Mouse (Mus musculus): ENCODE results near the gene C5ar2. TPM values are rescaled to one million over a fixed set of nuclear protein-coding genes. Genes with fewer than 3 reads are reported as not detected.

The C5ar2 gene
- polyA plus RNA-seq, 1 experiment from 2014 or later: 0.09 TPM

DNA sequence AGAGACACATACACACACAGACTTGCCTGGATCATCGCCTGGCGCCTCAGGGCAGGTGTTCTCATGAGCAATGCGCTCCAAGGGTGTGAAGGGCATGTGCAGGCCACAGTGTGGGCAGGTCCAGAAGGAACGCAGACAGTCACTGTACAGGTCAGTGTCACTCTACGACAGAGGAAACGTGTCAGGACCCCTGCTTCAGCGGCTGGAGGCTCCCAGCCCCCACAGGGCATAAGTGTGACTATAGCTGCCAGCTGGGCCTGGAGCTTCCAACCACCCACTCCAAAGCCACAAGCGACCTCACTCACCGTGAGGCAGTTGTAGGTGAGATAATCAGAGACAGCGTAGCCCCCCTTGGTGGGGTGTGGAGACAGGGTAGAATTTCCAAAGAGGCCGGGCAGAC is 45.4 kb downstream of the C5ar2 start:
- no peak overlapping the region for H3K4me3 ChIP-seq (ENCODE audit: low read depth, low read length)
- H3K27ac ChIP-seq (ENCODE audit: low read depth): no peak overlapping the region
- ATAC-seq (replicated peaks; ENCODE audit: low FRiP score, low TSS enrichment, low read depth) (no peak), DNase-seq (ENCODE audit: low spot score) (no peak)
- peaks cover 62% of the 10 kb centered on the region for H3K36me3 ChIP-seq (ENCODE audit: control insufficient read depth, insufficient read depth, low read length)
- no peak overlapping the region for H3K4me2 ChIP-seq (ENCODE audit: low read length)
- no peaks in the 10 kb centered on the region for H3K4me1 ChIP-seq (replicated peaks; ENCODE audit: control insufficient read depth, insufficient read depth, low read length)
- no peaks in the 10 kb centered on the region for H3K9me3 ChIP-seq (ENCODE audit: control insufficient read depth, low read length)
- 84% methylated on average over 11 of the region's 11 CpGs for WGBS
- H3K9ac ChIP-seq (ENCODE audit: low read length): no peak overlapping the region
- no peaks in the 10 kb centered on the region for H3K27me3 ChIP-seq (replicated peaks; ENCODE audit: control insufficient read depth, insufficient read depth, low read length)

DNA sequence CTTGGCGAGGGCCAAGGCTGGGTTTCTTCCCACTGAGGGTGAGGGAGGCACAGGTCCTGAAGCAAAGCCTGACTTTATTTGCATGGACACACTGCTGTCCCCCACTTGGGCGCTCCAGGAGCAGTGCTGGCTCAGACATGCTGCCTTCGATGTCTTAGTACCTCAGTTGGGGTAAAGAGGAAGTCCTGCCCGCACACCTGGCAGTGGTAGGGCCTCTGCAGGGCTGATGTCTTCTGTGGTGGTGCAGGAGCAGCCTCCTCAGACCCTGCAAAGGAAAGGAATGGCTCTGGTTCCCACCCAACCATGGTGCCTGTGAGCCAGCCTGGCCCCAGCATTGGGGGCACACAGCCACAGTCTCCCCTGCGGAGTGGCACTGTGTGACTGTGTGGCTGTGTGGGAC is 46.8 kb downstream of the C5ar2 start:
- Histone ChIP-seq H3K9me3 (ENCODE audit: control insufficient read depth, low read length) (no peaks in the 10 kb centered on the region), H3K9ac (ENCODE audit: low read length) (no peak overlapping the region), H3K36me3 (ENCODE audit: control insufficient read depth, insufficient read depth, low read length) (peaks cover 50% of the 10 kb centered on the region), H3K4me3 (ENCODE audit: low read depth, low read length) (no peak overlapping the region), H3K27me3 (replicated peaks; ENCODE audit: control insufficient read depth, insufficient read depth, low read length) (no peaks in the 10 kb centered on the region), H3K4me1 (replicated peaks; ENCODE audit: control insufficient read depth, insufficient read depth, low read length) (no peaks in the 10 kb centered on the region), H3K4me2 (ENCODE audit: low read length) (no peak overlapping the region), H3K27ac (ENCODE audit: low read depth) (no peak overlapping the region)
- DNase-seq (ENCODE audit: low spot score): no peak
- WGBS: 70% methylated on average over 5 of the region's 5 CpGs
- ATAC-seq (replicated peaks; ENCODE audit: low FRiP score, low TSS enrichment, low read depth): no peak

DNA sequence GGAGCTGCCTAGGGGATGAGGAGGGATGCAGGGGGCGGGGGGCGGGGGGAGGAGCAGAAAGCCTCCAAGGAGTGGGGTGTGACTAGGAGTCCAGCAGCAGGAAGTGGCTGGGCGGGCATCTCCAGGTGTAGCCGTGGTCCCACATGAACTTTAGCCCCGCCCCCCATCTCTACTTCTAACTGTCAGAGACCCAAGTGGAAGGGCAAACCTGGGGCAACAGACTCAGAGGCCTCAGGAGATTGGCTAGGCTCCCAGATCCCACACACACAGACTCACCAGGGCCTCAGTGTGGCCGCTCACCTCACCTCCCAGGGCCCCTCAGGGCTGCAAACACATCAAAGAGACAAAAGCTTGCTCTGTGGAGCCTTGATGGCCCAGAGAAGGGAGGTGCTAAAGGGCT is 47.3 kb downstream of the C5ar2 start:
- no peaks in the 10 kb centered on the region for H3K9me3 ChIP-seq (ENCODE audit: control insufficient read depth, low read length)
- H3K9ac ChIP-seq (ENCODE audit: low read length): no peak overlapping the region
- WGBS: 50% methylated on average over 5 of the region's 6 CpGs
- DNase-seq (ENCODE audit: low spot score) (no peak), ATAC-seq (replicated peaks; ENCODE audit: low FRiP score, low TSS enrichment, low read depth) (no peak)
- H3K4me3 ChIP-seq (ENCODE audit: low read depth, low read length): no peak overlapping the region
- H3K27ac ChIP-seq (ENCODE audit: low read depth): no peak overlapping the region
- H3K4me1 ChIP-seq (replicated peaks; ENCODE audit: control insufficient read depth, insufficient read depth, low read length): no peaks in the 10 kb centered on the region
- H3K4me2 ChIP-seq (ENCODE audit: low read length): no peak overlapping the region
- no peaks in the 10 kb centered on the region for H3K27me3 ChIP-seq (replicated peaks; ENCODE audit: control insufficient read depth, insufficient read depth, low read length)
- peaks cover 45% of the 10 kb centered on the region for H3K36me3 ChIP-seq (ENCODE audit: control insufficient read depth, insufficient read depth, low read length)

DNA sequence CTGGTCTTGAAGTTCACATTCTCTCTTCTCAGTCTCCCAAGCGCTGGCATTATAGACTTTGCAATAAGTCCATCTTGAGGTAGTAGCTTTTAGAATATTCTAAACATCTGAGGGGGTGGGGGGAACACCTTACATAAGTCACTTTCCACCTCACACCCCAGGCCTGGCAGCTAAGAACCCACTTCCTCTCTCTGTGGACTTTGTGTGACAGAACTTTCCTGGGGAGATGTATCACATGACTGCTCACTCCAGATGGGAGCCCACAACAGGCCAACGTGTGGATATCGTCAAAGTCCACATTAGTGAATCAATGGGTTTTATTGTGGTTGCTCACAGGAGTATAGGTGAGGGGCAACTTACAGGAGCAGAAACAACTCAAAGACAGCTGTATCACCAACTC is 50.3 kb downstream of the C5ar2 start:
- H3K4me1 ChIP-seq (replicated peaks; ENCODE audit: control insufficient read depth, insufficient read depth, low read length): no peaks in the 10 kb centered on the region
- 44% methylated on average over 3 of the region's 3 CpGs for WGBS
- no peaks in the 10 kb centered on the region for H3K9me3 ChIP-seq (ENCODE audit: control insufficient read depth, low read length)
- no peak overlapping the region for H3K4me3 ChIP-seq (ENCODE audit: low read depth, low read length)
- peaks cover 19% of the 10 kb centered on the region; the same call in 1 of the 2 replicates for H3K36me3 ChIP-seq (ENCODE audit: control insufficient read depth, insufficient read depth, low read length)
- H3K4me2 ChIP-seq (ENCODE audit: low read length): no peak overlapping the region
- no peak overlapping the region for H3K9ac ChIP-seq (ENCODE audit: low read length)
- H3K27ac ChIP-seq (ENCODE audit: low read depth): no peak overlapping the region
- ATAC-seq (replicated peaks; ENCODE audit: low FRiP score, low TSS enrichment, low read depth) (no peak), DNase-seq (ENCODE audit: low spot score) (no peak)
- H3K27me3 ChIP-seq (replicated peaks; ENCODE audit: control insufficient read depth, insufficient read depth, low read length): no peaks in the 10 kb centered on the region

DNA sequence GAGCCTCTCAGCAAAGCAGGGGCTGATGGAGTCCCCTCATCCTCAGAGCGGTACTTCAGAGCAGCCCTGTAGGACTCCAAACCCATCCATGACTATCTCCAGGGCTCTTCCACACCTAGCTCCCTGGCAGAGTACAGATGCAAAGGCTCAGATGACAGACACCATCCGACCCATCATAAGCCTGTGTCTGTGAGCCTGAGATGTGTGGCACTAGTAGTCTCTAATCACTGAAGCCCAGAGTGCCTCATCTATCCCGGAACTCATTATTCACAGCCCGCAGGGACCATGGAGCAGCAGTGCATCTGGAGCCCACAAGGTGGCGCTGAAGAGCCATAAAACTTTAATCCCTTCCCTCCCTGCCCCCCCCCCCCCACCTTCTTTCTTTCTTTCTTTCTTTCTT is 51.6 kb downstream of the C5ar2 start:
- Histone ChIP-seq H3K27ac (ENCODE audit: low read depth) (no peak overlapping the region), H3K9me3 (ENCODE audit: control insufficient read depth, low read length) (no peaks in the 10 kb centered on the region), H3K4me3 (ENCODE audit: low read depth, low read length) (no peak overlapping the region), H3K4me2 (ENCODE audit: low read length) (no peak overlapping the region), H3K9ac (ENCODE audit: low read length) (no peak overlapping the region), H3K27me3 (replicated peaks; ENCODE audit: control insufficient read depth, insufficient read depth, low read length) (no peaks in the 10 kb centered on the region), H3K4me1 (replicated peaks; ENCODE audit: control insufficient read depth, insufficient read depth, low read length) (no peaks in the 10 kb centered on the region), H3K36me3 (ENCODE audit: control insufficient read depth, insufficient read depth, low read length) (peaks cover 7% of the 10 kb centered on the region; the same call in 1 of the 2 replicates)
- ATAC-seq (replicated peaks; ENCODE audit: low FRiP score, low TSS enrichment, low read depth): no peak
- DNase-seq (ENCODE audit: low spot score): peak; percentile 85
- 14% methylated on average over 5 of the region's 5 CpGs for WGBS

DNA sequence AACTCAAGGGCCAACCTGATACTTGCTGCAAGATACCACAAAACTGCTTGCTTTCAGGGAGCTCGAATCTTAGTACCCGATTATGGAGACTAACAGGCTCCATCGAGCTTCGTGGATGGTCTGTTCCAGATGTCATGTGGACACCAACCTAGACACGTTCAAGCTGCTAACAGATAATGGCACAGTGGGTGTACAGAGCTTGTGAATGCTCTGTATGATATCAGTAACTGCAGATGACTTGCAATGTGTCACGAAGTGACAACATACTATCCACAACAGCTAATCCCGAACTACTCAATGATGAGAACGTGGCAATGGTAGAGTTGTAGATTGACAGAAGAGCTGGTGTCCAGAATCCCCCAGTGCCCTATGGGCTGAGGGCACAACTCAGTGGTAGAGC is 56.5 kb downstream of the C5ar2 start:
- DNase-seq (ENCODE audit: low spot score): no peak

More for the DNA sequence above, 56.5 kb downstream of the C5ar2 start:
- Histone ChIP-seq H3K9me3 (ENCODE audit: control insufficient read depth, low read length) (no peaks in the 10 kb centered on the region), H3K27ac (ENCODE audit: low read depth) (no peak overlapping the region), H3K27me3 (replicated peaks; ENCODE audit: control insufficient read depth, insufficient read depth, low read length) (no peaks in the 10 kb centered on the region), H3K4me2 (ENCODE audit: low read length) (no peak overlapping the region), H3K36me3 (ENCODE audit: control insufficient read depth, insufficient read depth, low read length) (peaks cover 16% of the 10 kb centered on the region), H3K4me1 (replicated peaks; ENCODE audit: control insufficient read depth, insufficient read depth, low read length) (no peaks in the 10 kb centered on the region), H3K4me3 (ENCODE audit: low read depth, low read length) (no peak overlapping the region), H3K9ac (ENCODE audit: low read length) (no peak overlapping the region)
- ATAC-seq (replicated peaks; ENCODE audit: low FRiP score, low TSS enrichment, low read depth): no peak
- 79% methylated on average over 8 of the region's 8 CpGs for WGBS

Other genes with a start within 250 kb of the C5ar2 start
- 6.8 and 7.4 TPM in 2 replicates for gene Bicra, start 196.2 kb downstream of the C5ar2 start, polyA plus RNA-seq (2014; fragmentation: Nextera tagmentation; extraction: Ambion mirVana)
- gene Zfp541, start 182.3 kb downstream of the C5ar2 start, polyA plus RNA-seq (2014; fragmentation: Nextera tagmentation; extraction: Ambion mirVana): 0.04 TPM in 2 replicates
- 206 and 208 TPM in 2 replicates for gene Napa, start 145.7 kb downstream of the C5ar2 start, polyA plus RNA-seq (2014; fragmentation: Nextera tagmentation; extraction: Ambion mirVana)
- 28.1 and 32.7 TPM in 2 replicates for gene Kptn, start 124.3 kb downstream of the C5ar2 start, polyA plus RNA-seq (2014; fragmentation: Nextera tagmentation; extraction: Ambion mirVana)
- 0.23 and 0.38 TPM in 2 replicates for gene Slc8a2, start 114.3 kb downstream of the C5ar2 start, polyA plus RNA-seq (2014; fragmentation: Nextera tagmentation; extraction: Ambion mirVana)
- 47.0 and 48.6 TPM in 2 replicates for gene Meis3, start 69.1 kb downstream of the C5ar2 start, polyA plus RNA-seq (2014; fragmentation: Nextera tagmentation; extraction: Ambion mirVana)
- gene Dhx34, start 22.1 kb downstream of the C5ar2 start, polyA plus RNA-seq (2014; fragmentation: Nextera tagmentation; extraction: Ambion mirVana): 11.4 and 17.3 TPM in 2 replicates
- gene C5ar1, start 15.4 kb upstream of the C5ar2 start, polyA plus RNA-seq (2014; fragmentation: Nextera tagmentation; extraction: Ambion mirVana): 1.8 and 2.3 TPM in 2 replicates
- gene Inafm1, start 29.5 kb upstream of the C5ar2 start, polyA plus RNA-seq (2014; fragmentation: Nextera tagmentation; extraction: Ambion mirVana): 16.0 and 18.1 TPM in 2 replicates
- gene Ccdc9, start 42.6 kb upstream of the C5ar2 start, polyA plus RNA-seq (2014; fragmentation: Nextera tagmentation; extraction: Ambion mirVana): 14.4 and 19.0 TPM in 2 replicates
- gene Bbc3, start 64.2 kb upstream of the C5ar2 start, polyA plus RNA-seq (2014; fragmentation: Nextera tagmentation; extraction: Ambion mirVana): 4.1 and 4.9 TPM in 2 replicates
- gene Sae1, start 143.7 kb upstream of the C5ar2 start, polyA plus RNA-seq (2014; fragmentation: Nextera tagmentation; extraction: Ambion mirVana): 294 and 315 TPM in 2 replicates
- 16.4 TPM in 2 replicates for gene Zc3h4, start 156.8 kb upstream of the C5ar2 start, polyA plus RNA-seq (2014; fragmentation: Nextera tagmentation; extraction: Ambion mirVana)
- 54.1 and 67.2 TPM in 2 replicates for gene Tmem160, start 208.6 kb upstream of the C5ar2 start, polyA plus RNA-seq (2014; fragmentation: Nextera tagmentation; extraction: Ambion mirVana)
- 0.07 and 0.15 TPM in 2 replicates for gene Npas1, start 233.6 kb upstream of the C5ar2 start, polyA plus RNA-seq (2014; fragmentation: Nextera tagmentation; extraction: Ambion mirVana)

Measured in intestine, embryonic 14.5 days (tissue).